Mouse (Mus musculus) E14TG2a.4 (cell line): ENCODE measurements at regions not wholly inside any gene's neighbourhood (a gene's known extent, or its start where the extent isn't known, plus 50 kb on each side); places are given as distances from the start of the nearest gene placed in this dataset.
"Not testable (repeated sequence)": the region's sequence is repeated elsewhere in the genome, so short reads cannot be mapped to it uniquely, and the experiment has no call there.

Source experiments
- H3K27me3 ChIP-seq: 2 replicates; pipeline ENCODE4 v1.6.1; 2014; ENCODE audit warnings: low read length, control low read depth; ENCODE audit not compliant: insufficient read depth
- H3K36me3 ChIP-seq: 2 replicates; pipeline ENCODE4 v1.6.1; 2014; ENCODE audit warnings: low read length, control low read depth; ENCODE audit not compliant: insufficient read depth
- H3K4me1 ChIP-seq: replicated peaks from 2 replicates; pipeline ENCODE4 v1.6.1; 2014; ENCODE audit warnings: low read depth, low read length, control low read depth
- H3K4me3 ChIP-seq: replicated peaks from 2 replicates; pipeline ENCODE4 v1.5.1; 2014; ENCODE audit warnings: mild to moderate bottlenecking, low read length
- H3K9me3 ChIP-seq: 2 replicates; pipeline ENCODE4 v1.6.1; 2014; ENCODE audit warnings: low read length, control low read depth
- CTCF ChIP-seq: conservative IDR thresholded peaks from 2 replicates; pipeline ENCODE4 v1.5.1; 2014; ENCODE audit warnings: low read length
- NANOG ChIP-seq: IDR thresholded peaks from 2 replicates; pipeline ENCODE4 v1.6.1; 2014; ENCODE audit warnings: borderline replicate concordance, low read length, mixed read lengths
- POU5F1 ChIP-seq: IDR thresholded peaks from 2 replicates; pipeline ENCODE4 v1.6.1; 2014; ENCODE audit warnings: low read length, borderline replicate concordance

- H3K9me3 ChIP-seq, H3K4me3 ChIP-seq, H3K4me1 ChIP-seq, H3K27me3 ChIP-seq, H3K36me3 ChIP-seq: not testable (repeated sequence)
Observed at GRCm38 (mm10) chr1:141066830-141067229, 820.9 kb downstream of the Kcnt2 start.

GRCm38 (mm10) chr1:141097575-141097974 lies 851.6 kb downstream of the Kcnt2 start:
- Histone ChIP-seq H3K36me3 (no peaks in the 10 kb centered on the region), H3K4me1 (no peaks in the 10 kb centered on the region), H3K4me3 (no peak overlapping the region), H3K27me3 (no peaks in the 10 kb centered on the region), H3K9me3 (no peaks in the 10 kb centered on the region)
- no peak for TF ChIP-seq CTCF
- TF ChIP-seq POU5F1, result no peak
- no peak for TF ChIP-seq NANOG

DNA sequence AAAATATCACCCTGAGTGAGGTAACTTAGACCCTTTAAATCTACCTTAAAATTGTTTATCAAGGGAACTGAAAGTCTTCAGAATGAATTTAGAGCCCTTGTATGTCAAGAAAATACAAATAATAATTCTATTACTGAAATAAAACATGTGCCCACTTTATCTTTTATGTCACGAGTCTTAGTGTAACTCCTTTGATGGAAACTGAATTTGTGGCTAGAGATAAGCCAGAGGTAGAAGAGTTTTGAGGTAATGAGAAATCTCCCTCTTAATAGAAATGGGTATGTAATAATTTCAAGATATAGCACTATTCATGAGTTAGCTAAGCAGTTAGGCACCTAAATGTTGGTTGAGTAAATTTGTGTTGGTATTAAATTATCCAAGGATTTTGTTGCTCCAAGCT lies 856.6 kb downstream of the Kcnt2 start:
- TF ChIP-seq POU5F1 (no peak), NANOG (no peak), CTCF (no peak)
- Histone ChIP-seq H3K4me3 (no peak overlapping the region), H3K4me1 (no peaks in the 10 kb centered on the region), H3K27me3 (no peaks in the 10 kb centered on the region), H3K9me3 (no peaks in the 10 kb centered on the region), H3K36me3 (no peaks in the 10 kb centered on the region)

DNA sequence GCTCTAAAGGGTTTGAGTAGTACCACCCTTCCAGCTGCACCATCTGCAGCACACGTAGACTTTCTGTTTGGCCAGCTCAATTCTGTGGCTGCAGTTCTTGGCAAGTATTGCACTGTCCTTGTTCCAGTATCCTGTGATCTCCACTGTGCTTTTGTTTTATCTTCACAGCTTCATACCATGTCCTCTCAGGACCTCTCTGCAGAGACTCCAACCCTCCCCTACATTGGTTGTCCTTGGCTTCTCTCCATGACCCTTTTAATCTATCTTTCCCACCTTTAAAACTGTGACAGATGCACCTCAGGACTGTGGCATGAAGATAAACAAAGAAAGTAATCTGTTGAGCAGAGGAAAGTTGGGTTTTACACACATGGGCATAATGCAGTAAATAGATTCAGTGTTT lies 858.1 kb downstream of the Kcnt2 start:
- Histone ChIP-seq H3K9me3 (no peaks in the 10 kb centered on the region), H3K36me3 (no peaks in the 10 kb centered on the region), H3K4me1 (no peaks in the 10 kb centered on the region), H3K27me3 (no peaks in the 10 kb centered on the region), H3K4me3 (no peak overlapping the region)
- no peak for TF ChIP-seq NANOG
- TF ChIP-seq POU5F1, result no peak
- TF ChIP-seq CTCF, result no peak

DNA sequence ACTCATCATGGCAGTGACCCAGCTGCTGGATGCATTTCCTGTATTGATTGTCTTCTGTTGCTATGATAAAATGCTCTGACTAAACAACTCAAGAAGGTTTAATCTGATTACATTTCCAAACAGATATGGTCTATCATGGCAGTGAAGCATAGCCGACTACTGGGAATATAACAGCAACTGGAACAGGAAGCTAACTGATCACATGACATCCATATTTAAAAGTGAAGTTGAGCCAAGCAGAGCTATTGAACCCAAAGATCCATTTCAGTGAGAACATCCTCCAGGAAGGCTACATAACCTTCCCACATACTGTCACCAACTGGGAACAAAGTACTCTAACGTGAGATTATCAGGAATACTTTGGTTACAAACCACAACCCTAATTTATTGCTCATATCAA lies 858.7 kb downstream of the Kcnt2 start:
- no peaks in the 10 kb centered on the region for H3K4me1 ChIP-seq
- H3K36me3 ChIP-seq, result no peaks in the 10 kb centered on the region
- TF ChIP-seq CTCF, result no peak
- TF ChIP-seq NANOG, result no peak
- TF ChIP-seq POU5F1, result no peak
- no peaks in the 10 kb centered on the region for H3K27me3 ChIP-seq
- H3K9me3 ChIP-seq, result no peaks in the 10 kb centered on the region
- H3K4me3 ChIP-seq, result no peak overlapping the region

GRCm38 (mm10) chr1:141136771-141137541 lies 891.0 kb downstream of the Kcnt2 start:
- H3K4me3 ChIP-seq, result no peak overlapping the region
- no peaks in the 10 kb centered on the region for H3K4me1 ChIP-seq
- no peak for TF ChIP-seq CTCF
- TF ChIP-seq POU5F1, result no peak
- no peak for TF ChIP-seq NANOG
- H3K9me3 ChIP-seq, result 0 out of 2 replicates have a peak, but pooled peaks cover 4% of the 10 kb centered on the region
- H3K27me3 ChIP-seq, result no peaks in the 10 kb centered on the region
- H3K36me3 ChIP-seq, result no peaks in the 10 kb centered on the region

GRCm38 (mm10) chr1:141140157-141140556 lies 894.2 kb downstream of the Kcnt2 start:
- not testable (repeated sequence) for H3K36me3 ChIP-seq, H3K27me3 ChIP-seq, H3K4me1 ChIP-seq
- peaks cover 16% of the 10 kb centered on the region for H3K9me3 ChIP-seq
- peak overlapping the region; percentile 50; the same call in 1 of the 2 replicates for H3K4me3 ChIP-seq

GRCm38 (mm10) chr1:141145759-141146158 lies 899.8 kb downstream of the Kcnt2 start:
- Histone ChIP-seq H3K4me3 (no peak overlapping the region), H3K27me3 (no peaks in the 10 kb centered on the region), H3K9me3 (peaks cover 17% of the 10 kb centered on the region), H3K4me1 (no peaks in the 10 kb centered on the region), H3K36me3 (no peaks in the 10 kb centered on the region)
- no peak for TF ChIP-seq CTCF
- TF ChIP-seq POU5F1, result no peak
- no peak for TF ChIP-seq NANOG

- H3K4me3 ChIP-seq, result no peak overlapping the region
- TF ChIP-seq NANOG (no peak), CTCF (no peak), POU5F1 (no peak)
- H3K36me3 ChIP-seq, result no peaks in the 10 kb centered on the region
- no peaks in the 10 kb centered on the region for H3K4me1 ChIP-seq
- no peaks in the 10 kb centered on the region for H3K27me3 ChIP-seq
- H3K9me3 ChIP-seq, result peaks cover 4% of the 10 kb centered on the region; the same call in 1 of the 2 replicates
Observed at GRCm38 (mm10) chr1:141149899-141150298, 903.9 kb downstream of the Kcnt2 start.
